Mouse (Mus musculus) thymus, postnatal 14 days (tissue): ENCODE data around the gene Dnal1.
A peak's percentile ranks its signal among the peaks of the same experiment; 100 is the strongest.

Experiments used
- DNase-seq: peaks from one replicate; pipeline ENCODE4 v3.0.0; 2021

The Dnal1 gene

GRCm38 (mm10) chr12:84128576-84128975 lies 14.4 kb downstream of the Dnal1 start:
- DNase-seq = no peak

- DNase-seq = no peak
These were observed 15.8 kb downstream of the Dnal1 start for GRCm38 (mm10) chr12:84129931-84130330.

GRCm38 (mm10) chr12:84132265-84132664 lies 18.1 kb downstream of the Dnal1 start:
- peak; percentile 53 for DNase-seq

GRCm38 (mm10) chr12:84137131-84137530 lies 23.0 kb downstream of the Dnal1 start:
- no peak for DNase-seq

- no peak for DNase-seq
These were observed 26.0 kb downstream of the Dnal1 start for GRCm38 (mm10) chr12:84140135-84140534.

- DNase-seq = no peak
These were observed 27.1 kb downstream of the Dnal1 start for GRCm38 (mm10) chr12:84141271-84141670.

- DNase-seq = no peak
These were observed 28.3 kb downstream of the Dnal1 start for GRCm38 (mm10) chr12:84142281-84143050.

GRCm38 (mm10) chr12:84147954-84148621 lies 33.9 kb downstream of the Dnal1 start, which contains the start of gene Pnma1:
TSS of gene Pnma1 (minus strand) at chr12:84148489.
- peak; percentile 69 for DNase-seq

GRCm38 (mm10) chr12:84148622-84149012 lies 34.5 kb downstream of the Dnal1 start:
- DNase-seq = no peak

GRCm38 (mm10) chr12:84149971-84150370 lies 35.8 kb downstream of the Dnal1 start:
- no peak for DNase-seq

- no peak for DNase-seq
These were observed 36.8 kb downstream of the Dnal1 start for GRCm38 (mm10) chr12:84150976-84151375.

GRCm38 (mm10) chr12:84151911-84152310 lies 37.7 kb downstream of the Dnal1 start:
- DNase-seq = no peak

- no peak for DNase-seq
These were observed 38.4 kb downstream of the Dnal1 start for GRCm38 (mm10) chr12:84152352-84153190.

GRCm38 (mm10) chr12:84153414-84153813 lies 39.2 kb downstream of the Dnal1 start:
- DNase-seq = no peak

GRCm38 (mm10) chr12:84154786-84155522 lies 40.8 kb downstream of the Dnal1 start:
- DNase-seq = no peak

GRCm38 (mm10) chr12:84155523-84155871 lies 41.3 kb downstream of the Dnal1 start:
- DNase-seq = no peak

GRCm38 (mm10) chr12:84156210-84156609 lies 42.0 kb downstream of the Dnal1 start:
- DNase-seq = no peak

- DNase-seq = no peak
These were observed 44.0 kb downstream of the Dnal1 start for GRCm38 (mm10) chr12:84158156-84158555.

- DNase-seq = no peak
These were observed 46.3 kb downstream of the Dnal1 start for GRCm38 (mm10) chr12:84160491-84160890.

GRCm38 (mm10) chr12:84161116-84161515 lies 47.0 kb downstream of the Dnal1 start:
- DNase-seq = no peak

- peak; percentile 64 for DNase-seq
These were observed 47.7 kb downstream of the Dnal1 start for GRCm38 (mm10) chr12:84161616-84162433.

- peak; percentile 67 for DNase-seq
These were observed 49.0 kb downstream of the Dnal1 start for GRCm38 (mm10) chr12:84163133-84163532.
